Mouse (Mus musculus) lung, embryonic 15.5 days (tissue): ENCODE results near the gene Usp32. TPM values are rescaled to one million over a fixed set of nuclear protein-coding genes. Genes with fewer than 3 reads are reported as not detected.

ENCODE experiments used
- ATAC-seq: fragments of 200-750 bp; cut with Nextera tagmentation; 2 replicates; pipeline ENCODE4 v1.8.0; 2017; ENCODE audit warnings: moderate number of reproducible peaks, borderline replicate concordance; ENCODE audit not compliant: low FRiP score, low TSS enrichment; ENCODE audit errors: extremely low read depth
- H3K27ac ChIP-seq: fragments of 300-500 bp; sonication (generic); 2 replicates; pipeline ENCODE4 v1.5.1; 2015; ENCODE audit warnings: moderate library complexity, mild to moderate bottlenecking, inconsistent platforms
- H3K27me3 ChIP-seq: fragments of 300-500 bp; sonication (generic); 2 replicates; pipeline ENCODE4 v1.6.1; 2015; ENCODE audit warnings: inconsistent platforms
- H3K36me3 ChIP-seq: fragments of 300-500 bp; sonication (generic); 2 replicates; pipeline ENCODE4 v1.6.1; 2015; ENCODE audit warnings: inconsistent platforms
- H3K4me1 ChIP-seq: fragments of 300-500 bp; sonication (generic); 2 replicates; pipeline ENCODE4 v1.6.1; 2015; ENCODE audit warnings: inconsistent platforms
- H3K4me2 ChIP-seq: fragments of 300-500 bp; sonication (generic); 2 replicates; pipeline ENCODE4 v1.6.1; 2015; ENCODE audit warnings: inconsistent platforms, mild to moderate bottlenecking, moderate library complexity
- H3K4me3 ChIP-seq: fragments of 300-500 bp; sonication (generic); 2 replicates; pipeline ENCODE4 v1.5.1; 2015; ENCODE audit warnings: mild to moderate bottlenecking, inconsistent platforms
- H3K9ac ChIP-seq: fragments of 300-500 bp; sonication (generic); 2 replicates; pipeline ENCODE4 v1.6.1; 2015; ENCODE audit warnings: inconsistent platforms
- H3K9me3 ChIP-seq: fragments of 300-500 bp; sonication (generic); 2 replicates; pipeline ENCODE4 v1.6.1; 2016; ENCODE audit warnings: inconsistent platforms
- WGBS: fragments of 180-500 bp; shearing (Covaris S2); methylation state at CpG from one replicate; pipeline ENCODE4 v1.1.7; 2015; 5-methylcytosine and 5-hydroxymethylcytosine counted together
- polyA plus RNA-seq: library from polyadenylated mRNA; unstranded; fragments of >200 nt; fragmentation: Nextera tagmentation; extraction: Ambion mirVana; gene quantifications from 2 replicates; pipeline ENCODE4 v1.2.1, GENCODE M21; 2015

Usp32 gene
- polyA plus RNA-seq, 1 experiment from 2014 or later = 3.4 TPM

DNA sequence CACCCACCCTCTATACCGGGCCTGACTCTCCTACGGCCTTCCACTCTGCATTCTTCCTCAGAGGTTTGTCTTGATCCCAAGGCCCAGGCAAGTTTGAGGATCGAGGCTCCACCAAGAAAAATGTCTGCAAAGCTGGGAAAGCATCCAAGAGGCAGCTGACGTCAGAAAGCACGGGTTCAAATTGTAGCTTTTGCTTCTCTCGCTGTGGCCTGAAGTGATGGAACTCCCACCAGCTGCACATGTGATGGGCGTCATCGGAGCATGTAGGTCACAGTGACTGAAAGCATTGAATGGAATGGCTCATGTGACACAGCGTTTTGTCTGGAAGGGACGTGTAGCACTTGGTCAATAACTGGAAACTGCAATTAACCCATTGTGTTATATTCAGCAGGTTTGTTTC is 199.8 kb downstream of the Usp32 start:
- H3K9me3 ChIP-seq = no peaks in the 10 kb centered on the region
- no peak for ATAC-seq
- H3K4me1 ChIP-seq = no peaks in the 10 kb centered on the region
- WGBS = 70% methylated on average over 10 of the region's 10 CpGs
- H3K4me3 ChIP-seq = no peak overlapping the region
- no peak overlapping the region for H3K27ac ChIP-seq
- peaks cover 19% of the 10 kb centered on the region for H3K27me3 ChIP-seq
- H3K36me3 ChIP-seq = no peaks in the 10 kb centered on the region
- H3K9ac ChIP-seq = no peak overlapping the region
- H3K4me2 ChIP-seq = no peak overlapping the region

DNA sequence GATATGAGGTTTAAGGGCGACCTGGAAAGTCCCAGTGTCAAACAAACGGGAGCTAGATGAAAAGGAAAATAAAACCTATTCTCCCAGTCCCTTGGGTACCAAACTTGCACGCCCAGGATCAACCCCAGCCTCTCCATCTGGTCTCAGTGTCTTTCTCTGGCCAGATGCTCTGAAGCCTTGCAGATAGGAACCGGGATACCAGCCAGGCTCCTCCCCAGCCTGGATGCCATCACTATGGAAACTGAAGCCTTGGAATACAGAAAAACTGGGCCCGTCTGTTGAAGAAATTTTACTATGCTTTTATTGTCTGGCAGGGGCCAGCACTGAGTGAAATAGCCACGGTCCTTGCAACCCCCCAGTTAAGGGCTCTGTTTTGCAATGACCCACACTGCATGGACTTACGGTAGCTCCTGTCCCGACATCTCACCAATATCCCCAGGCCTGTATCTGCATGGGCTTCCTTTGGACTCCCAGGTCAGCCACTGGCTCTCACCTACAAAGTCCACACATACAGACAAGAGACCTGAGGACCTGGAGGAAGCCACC is 200.4 kb downstream of the Usp32 start:
- Histone ChIP-seq H3K4me1 (no peaks in the 10 kb centered on the region), H3K9me3 (no peaks in the 10 kb centered on the region), H3K36me3 (no peaks in the 10 kb centered on the region), H3K4me2 (no peak overlapping the region), H3K27ac (no peak overlapping the region), H3K27me3 (peaks cover 17% of the 10 kb centered on the region), H3K4me3 (no peak overlapping the region), H3K9ac (no peak overlapping the region)
- no peak for ATAC-seq
- WGBS = 56% methylated on average over 8 of the region's 8 CpGs

Other genes starting within 250 kb of the Usp32 start
- gene Znhit3, start 223.8 kb downstream of the Usp32 start, polyA plus RNA-seq = 61.0 and 62.6 TPM in 2 replicates
- 0.58 and 0.85 TPM in 2 replicates for gene Car4, start 182.4 kb downstream of the Usp32 start, polyA plus RNA-seq
- gene 1700125H20Rik, start 30.2 kb upstream of the Usp32 start, polyA plus RNA-seq = 0.22 TPM in 1 of 2 replicates, not detected in the other
- 41.6 and 43.3 TPM in 2 replicates for gene Appbp2, start 95.0 kb upstream of the Usp32 start, polyA plus RNA-seq
- gene Ppm1d, start 171.1 kb upstream of the Usp32 start, polyA plus RNA-seq = 19.4 and 19.8 TPM in 2 replicates
- gene Bcas3, start 213.0 kb upstream of the Usp32 start, polyA plus RNA-seq = 30.8 and 32.5 TPM in 2 replicates